Mouse (Mus musculus): ENCODE data around the gene Utrn.

Utrn gene

DNA sequence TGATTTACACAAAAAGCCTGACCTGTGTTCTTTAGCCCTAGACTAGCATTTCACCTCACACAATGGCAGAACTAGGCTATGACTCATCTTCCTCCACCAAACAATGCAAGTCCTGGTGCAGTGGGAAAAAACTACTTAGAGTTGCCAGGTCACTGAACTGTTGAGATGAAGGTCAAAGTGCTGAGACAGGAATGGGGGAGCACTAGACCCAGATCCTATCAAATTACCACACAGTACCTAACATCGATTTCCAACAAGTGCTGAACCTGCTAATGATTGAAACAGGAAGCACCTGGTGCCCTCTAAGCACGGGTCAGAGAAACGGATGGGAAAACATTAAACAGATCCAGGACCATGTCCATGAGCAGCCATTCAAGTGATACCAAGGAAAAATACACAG lies 59.5 kb downstream of the Utrn start:
- intact Hi-C loops (cut with DNase I): loop anchor here (10.0 kb wide), 1 partner anchor 55 kb away; the partner anchor contains the start of gene Utrn

DNA sequence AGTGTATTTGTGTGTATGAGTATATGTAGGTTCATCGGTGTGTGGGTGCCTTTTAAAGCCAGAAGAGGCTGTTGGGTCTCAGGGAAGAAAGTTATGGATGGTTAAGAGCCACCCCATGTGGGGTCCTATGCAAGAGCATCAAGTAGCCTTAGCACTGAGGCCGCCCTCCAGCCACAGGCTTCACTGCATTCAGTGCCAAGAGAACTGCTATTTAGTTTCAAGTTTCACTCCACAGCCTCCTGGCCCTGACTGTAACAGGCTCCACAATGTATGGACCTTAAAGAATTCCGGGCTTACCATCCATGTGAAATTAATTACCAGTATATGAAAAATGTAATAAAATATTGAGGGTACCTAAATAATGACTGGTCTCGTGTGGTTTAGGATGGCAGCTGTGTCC lies 60.7 kb downstream of the Utrn start:
- intact Hi-C loops (cut with DNase I): no loop called here

DNA sequence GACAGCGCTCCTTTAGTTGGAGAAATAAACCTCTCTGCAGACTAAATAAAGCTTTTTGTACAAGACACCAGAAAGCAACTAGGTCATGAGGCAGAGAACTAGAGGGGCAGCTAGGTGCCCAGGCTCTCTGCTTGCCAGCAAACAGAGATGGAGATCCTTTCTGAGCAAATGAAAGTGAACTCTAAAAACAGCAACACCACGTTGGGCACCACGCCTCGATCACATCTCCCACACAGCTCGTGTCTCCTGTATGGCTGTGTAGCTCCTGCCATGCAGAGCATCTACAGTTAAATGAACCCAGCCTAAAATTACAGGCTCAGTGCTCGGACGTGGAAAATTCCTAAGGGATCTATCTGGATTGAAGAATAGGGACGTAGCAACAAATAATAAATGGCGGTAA lies 61.5 kb downstream of the Utrn start:
- intact Hi-C loops (cut with DNase I): no loop called here

DNA sequence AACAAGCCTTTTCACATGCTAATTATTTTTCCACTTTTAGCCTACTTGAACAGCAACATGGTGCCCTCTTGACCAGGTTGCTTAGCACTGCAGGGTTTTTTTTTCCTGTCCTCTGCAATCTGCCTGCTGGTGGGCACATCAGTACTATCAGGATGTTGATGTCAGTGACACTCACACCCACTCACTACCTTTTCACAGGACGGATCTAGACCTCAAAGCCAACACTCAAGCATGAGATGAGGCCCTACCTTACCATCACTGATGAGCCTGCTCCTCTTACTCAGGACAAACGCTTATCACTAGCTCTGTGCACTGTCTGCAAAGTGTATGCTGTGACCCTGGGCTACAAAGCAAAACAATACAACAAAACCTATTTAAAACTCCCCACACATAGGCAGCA lies 63.3 kb downstream of the Utrn start:
- intact Hi-C loops (cut with DNase I): no loop called here

DNA sequence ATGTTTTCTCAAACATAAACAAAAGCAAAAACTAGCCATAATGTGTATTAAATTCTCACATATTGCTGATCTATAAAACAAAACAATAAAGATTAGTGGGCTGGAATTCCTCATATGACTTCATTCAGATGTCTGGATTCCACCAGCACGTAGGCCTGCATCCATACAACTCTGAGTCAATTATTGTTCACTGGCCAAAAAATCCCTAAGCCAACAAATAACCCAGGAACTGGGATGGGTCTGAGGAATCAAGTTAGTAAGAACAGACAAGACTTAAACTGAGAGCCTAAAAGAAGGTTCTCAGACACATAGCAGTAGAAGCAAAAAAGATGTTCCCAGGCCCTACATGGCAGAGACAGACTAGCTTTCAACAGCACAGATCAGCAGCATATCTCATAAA lies 65.2 kb downstream of the Utrn start:
- intact Hi-C loops (cut with DNase I): no loop called here

DNA sequence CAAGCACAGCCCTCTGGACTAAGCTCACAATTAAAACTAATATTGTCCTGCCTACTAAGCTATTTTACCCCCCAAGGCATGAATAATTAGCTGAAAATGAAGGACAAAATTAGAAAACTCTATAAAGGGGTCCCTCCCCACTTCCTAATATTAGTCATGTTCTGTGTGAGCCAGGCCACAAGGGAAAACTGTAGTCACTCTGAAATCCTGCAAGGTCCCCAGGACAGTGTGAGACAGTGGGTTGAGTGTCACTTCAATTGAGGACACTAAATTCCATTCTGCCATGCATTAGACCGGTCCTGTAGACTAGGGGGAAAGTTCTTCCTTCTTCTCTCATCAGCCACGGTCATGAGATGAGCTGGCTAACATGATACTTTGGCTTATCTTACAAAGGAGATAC lies 69.7 kb downstream of the Utrn start:
- intact Hi-C loops (cut with DNase I): no loop called here

DNA sequence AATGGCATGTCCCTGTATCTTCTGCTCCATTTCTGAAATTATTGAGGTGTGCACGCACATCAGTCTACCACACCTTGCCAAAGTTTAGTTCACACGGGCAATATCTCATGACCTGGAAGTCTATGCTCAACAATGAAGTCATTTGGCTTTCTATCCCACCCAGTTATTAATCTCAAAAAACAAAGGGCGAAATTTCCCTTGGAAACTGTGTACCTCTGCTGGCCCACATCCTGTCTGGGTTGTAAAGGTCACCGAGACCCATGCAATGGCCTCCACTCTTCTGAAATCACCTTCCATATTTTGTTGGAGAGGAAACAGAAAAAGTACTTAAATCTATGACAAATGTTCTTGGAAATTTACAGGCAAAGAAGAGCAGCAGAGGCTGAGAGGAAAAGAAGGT lies 70.9 kb downstream of the Utrn start:
- intact Hi-C loops (cut with DNase I): no loop called here

DNA sequence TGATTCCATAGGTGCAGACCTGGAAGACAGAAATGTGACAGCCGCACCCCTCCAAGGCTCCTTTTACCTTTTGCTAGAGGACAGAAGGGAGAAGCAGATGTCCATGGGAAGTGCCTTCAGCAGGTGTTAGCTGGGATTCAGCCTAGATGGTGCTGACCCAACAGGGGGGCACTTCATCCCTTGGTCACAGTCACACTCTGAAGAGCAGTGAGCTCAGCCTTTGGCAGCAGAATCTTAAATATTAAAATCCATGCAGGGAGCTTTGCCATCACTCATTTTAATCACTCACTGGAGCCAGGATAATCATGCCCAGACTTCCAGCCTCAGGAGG lies 72.7 kb downstream of the Utrn start:
- intact Hi-C loops (cut with DNase I): no loop called here

DNA sequence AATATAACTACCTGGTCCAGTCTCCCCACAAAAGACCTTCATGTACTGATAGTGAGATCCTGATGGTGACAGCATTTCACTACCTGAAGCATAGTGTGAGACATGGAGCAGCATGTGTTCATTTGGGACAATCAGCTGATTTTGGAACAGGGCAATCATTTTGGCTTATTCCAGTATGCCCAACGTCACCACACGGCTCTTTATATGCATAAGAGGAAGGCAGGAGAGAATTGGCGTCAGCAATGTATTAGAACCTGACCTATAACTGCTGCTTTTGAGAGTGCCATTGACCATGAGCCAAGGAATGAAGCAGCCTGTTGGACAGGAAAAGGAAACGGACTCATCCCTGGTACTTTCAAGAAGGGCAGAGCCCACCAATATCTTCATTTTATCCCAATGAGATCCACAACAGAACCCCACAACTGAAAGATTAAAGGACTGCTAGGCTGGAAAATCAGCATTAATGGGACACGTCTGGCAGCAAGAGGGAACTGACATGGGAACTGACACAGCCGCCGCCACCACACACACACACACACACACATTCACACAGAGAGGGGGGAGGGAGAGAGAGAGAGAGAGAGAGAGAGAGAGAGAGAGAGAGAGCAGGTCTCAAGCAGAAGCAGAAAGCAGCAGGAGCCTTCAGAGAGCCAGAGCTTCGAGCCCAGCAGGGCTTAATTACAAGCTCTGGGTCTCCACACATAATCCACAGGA lies 73.2 kb downstream of the Utrn start:
- intact Hi-C loops (cut with DNase I): no loop called here

DNA sequence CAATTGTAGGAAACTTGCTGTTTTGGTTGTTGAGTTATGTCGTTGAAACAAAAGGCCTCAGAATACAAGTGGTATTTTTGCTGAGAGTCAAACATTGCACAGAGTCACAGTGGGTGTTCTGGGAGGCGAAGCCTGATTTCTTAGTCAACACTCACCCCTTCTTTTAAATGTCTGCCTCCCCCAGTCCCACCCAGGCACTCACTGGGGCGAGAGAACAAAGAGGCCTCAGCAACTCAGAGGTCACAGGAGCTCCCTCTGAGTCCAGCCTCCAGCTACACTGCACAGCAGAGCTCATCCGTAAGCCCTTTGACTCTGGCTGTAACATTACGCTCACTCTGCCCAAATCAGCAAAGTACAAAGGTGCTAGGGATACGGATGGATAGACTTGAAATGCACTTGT lies 77.1 kb downstream of the Utrn start:
- intact Hi-C loops (cut with DNase I): no loop called here

DNA sequence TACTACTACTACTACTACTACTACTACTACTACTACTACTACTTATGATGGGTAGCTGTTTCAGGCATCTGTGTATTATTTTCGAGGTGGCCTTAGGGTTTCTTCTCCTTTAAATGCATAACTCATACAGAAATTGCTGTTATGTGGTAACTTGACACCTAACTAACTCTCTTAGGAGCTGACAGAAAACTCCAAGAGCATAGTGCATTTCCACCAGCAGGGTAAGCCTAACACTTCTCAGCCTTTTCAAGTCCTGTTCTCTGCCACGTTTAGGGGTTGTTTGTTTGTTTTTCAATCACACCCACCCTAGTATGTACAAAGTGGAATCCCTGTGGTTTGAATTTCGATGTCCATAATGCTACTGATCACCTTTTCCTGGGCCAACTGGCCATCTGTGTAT lies 78.3 kb downstream of the Utrn start:
- intact Hi-C loops (cut with DNase I): no loop called here

DNA sequence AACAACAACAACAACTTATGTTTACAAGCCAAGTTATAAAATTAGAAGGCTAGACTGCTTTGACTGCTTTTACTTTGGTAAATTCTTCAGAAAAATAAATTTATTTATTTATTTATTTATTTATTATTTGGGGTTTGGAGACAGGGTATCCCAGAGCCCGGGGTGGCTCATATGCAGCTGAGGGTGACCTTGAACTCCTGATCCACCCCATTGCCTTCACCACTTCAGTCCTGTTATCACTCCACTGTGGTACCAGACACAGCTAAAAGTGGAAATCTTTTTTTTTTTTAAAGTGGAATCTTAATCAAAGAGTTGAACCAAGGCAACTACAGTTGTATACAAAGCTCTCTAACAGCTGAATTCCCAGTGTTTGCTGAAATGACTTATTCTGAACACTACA lies 80.6 kb downstream of the Utrn start:
- intact Hi-C loops (cut with DNase I): loop anchor here (2.0 kb wide), 1 partner anchor 32 kb away; no protein-coding TSS in a partner anchor

DNA sequence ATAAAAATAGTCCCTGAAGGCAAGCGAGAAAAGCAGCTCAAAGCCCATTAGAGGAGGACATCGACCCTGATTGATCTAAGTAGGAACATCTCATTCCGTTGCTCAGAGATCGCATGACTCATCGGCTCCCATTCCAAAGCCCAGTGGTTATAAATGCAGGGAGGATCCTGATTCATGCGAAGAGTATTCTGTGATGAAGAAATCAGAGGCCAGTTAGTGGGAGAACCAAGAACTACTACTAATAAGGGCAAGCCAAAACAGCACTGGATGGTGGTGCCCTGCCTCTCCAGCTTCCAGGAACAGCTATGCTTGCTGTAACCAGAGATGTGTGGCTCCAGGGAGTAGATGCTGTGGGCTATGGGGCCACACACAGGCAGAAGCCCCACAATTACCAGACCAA lies 81.2 kb downstream of the Utrn start:
- intact Hi-C loops (cut with DNase I): loop anchor here (2.0 kb wide), 1 partner anchor 31 kb away; no protein-coding TSS in a partner anchor

DNA sequence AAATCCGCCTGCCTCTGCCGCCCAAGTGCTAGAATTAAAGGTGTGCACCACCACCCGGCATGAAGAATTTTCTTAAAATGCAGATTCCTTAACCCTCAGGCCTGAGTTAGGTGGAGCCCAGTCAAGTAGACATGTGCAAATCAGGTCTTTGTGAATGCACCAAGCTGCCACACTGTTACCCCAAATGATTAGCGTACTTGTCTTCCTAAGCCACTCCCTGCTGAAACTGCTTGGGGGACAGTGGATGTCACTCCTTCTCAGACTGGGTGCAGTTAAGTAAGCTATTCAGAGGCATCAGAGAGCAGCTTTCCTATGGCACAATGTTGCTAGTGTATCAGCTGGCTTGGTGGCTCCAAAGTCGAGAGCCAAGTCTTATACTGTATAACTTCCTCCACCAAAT lies 83.9 kb downstream of the Utrn start:
- intact Hi-C loops (cut with DNase I): no loop called here

DNA sequence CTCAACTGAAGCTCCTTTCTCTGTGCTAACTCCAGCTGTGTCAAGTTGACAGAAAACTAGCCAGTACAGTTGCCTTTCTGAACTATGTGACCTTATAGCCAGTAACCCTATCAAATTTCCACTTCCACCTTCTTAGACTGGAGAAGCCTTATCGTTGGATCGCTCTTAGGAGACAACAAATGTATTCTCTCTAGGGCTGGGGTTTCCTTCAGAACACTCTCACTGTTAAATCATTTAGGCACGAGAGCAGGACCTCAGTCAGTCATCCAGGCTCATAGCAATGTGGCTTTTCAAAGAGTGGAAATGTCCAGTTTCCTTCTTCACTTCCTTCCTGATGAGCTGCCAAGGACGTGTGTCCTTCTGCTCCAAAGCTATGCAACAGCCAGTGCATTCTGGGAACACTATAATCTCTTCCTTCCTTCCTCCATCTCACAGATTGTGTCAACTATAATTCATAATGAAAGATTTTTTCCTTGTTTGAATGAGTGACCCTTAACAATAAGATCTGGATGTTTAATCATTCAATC lies 87.7 kb downstream of the Utrn start:
- intact Hi-C loops (cut with DNase I): no loop called here

DNA sequence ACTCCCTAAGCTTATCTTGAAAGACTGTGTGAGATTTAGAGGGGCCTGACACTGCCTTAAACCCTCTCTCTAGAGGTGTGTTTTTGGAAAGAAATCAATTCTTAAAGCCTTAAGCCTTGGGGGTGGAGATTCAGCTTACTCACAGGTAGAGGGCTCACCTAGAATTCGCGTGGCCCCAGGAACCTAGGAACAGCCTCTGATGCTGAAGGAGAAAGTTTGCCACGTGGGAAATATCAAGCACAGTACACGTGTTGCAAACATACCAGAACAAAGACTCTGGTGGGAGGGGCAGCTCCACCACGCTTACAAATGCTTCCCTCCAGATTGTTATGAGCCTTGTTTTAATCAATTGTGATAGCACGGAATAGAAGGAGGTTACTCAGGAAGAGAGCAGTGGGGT lies 96.0 kb downstream of the Utrn start:
- intact Hi-C loops (cut with DNase I): no loop called here

DNA sequence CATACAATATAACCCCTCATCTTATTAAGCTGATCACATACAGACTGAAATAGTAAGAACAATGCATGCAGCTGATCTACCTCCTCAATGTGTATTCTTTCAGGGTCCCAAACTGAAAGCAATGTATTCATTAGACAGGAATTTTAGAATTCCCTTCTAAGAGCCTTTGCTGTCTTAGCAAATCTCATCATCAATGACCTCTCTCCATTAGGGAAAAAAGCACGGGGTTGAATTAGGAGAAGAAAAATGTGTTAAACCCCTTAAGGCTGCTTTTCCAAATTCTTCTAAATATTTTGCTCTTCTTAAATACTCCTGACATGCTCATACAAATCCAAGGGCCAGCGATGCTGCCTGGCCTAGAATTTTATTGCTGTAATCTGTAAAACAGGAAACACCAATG lies 97.7 kb downstream of the Utrn start:
- intact Hi-C loops (cut with DNase I): no loop called here

DNA sequence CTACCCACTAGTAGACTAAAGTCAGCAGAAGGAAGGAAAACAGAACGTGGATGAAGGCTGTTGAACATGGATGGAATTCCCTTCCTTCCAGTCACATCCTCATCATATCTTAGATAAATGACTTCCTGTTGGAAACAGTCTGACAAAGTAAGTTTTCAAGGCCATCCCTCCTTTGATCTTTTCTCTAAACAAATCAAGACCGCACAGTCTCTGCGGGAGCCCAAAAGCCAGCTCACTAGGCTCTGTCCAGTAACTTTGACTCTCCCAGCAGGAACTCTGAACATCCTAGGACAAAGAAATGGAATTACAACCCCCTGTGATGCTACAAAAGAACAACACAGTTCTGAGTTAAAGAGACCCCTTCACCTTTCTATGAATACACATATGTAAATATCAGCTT lies 106.5 kb downstream of the Utrn start:
- intact Hi-C loops (cut with DNase I): no loop called here

DNA sequence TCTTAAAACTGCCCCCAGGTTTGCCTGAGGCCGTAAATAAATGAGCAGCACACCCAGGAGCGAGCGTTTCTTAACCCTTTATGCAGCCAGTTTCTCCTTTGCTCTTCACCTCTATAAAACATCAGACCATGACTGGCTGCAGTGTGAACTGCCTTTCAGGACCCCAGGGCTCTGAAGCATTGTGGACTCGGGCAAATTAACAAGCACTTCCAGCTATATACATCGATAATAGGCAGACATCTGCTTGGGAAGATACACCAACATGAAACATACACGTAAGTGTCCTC lies 110.5 kb downstream of the Utrn start:
- intact Hi-C loops (cut with DNase I): loop anchor here (10.0 kb wide), 1 partner anchor 106 kb away; the partner anchor contains the start of gene Utrn

DNA sequence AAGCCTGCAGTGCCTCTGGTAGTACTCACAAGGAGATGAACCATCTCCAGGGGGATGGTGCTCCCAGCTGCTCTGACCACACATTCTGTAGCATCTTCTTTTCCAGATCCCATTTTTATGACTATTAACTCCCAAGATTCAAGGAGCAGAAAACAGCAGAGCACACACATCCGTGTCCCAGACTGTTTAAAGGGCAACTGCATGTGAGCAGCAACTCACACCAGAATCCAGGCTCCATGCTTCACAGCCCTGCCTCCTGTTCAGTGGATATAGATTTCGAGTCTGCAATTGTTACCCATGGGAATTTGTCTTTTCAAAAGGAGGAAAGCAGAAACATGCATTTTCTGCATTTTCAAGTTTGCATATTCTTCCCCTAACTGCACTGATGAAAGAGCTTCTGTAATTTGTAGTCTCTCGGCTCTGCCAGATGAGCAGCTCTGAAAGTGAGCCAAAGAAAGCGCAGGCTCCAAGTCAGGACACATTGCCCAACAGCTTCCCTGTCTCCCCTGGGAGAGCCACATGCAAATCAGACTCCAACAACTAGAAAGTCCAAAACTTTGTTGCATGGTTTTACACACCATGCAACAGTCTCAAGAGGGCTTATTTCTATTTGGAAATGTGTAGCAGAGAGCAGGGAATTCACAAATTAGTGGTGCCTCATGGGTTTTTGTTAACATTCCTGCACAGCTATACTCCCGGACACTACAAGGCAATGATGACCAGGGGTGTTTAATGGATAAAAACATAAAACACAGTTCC lies 111.0 kb downstream of the Utrn start:
- intact Hi-C loops (cut with DNase I): loop anchor here (2.0 to 10.0 kb wide), 2 partner anchors 31 to 107 kb away; partner anchors contain the start of gene Utrn

DNA sequence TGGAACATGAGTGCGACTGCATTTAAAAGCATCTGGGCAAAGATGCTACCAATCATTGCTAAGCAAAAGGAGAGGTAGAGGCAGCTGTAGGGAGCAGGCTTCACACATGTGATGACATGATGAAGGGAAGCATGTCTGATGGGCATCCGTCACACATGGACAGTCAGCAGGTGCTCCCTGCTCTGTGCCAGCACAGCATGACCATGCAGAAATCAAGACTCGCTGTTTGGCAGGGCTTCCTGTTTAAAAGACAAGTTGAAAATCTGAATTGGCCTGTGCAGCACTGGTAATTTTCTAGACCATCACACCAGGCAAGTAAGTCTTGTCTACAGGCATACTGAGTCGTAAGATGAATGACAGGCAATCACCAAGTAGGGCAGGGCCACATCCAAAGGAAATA lies 112.5 kb downstream of the Utrn start:
- intact Hi-C loops (cut with DNase I): loop anchor here (2.0 to 10.0 kb wide), 2 partner anchors 32 to 108 kb away; partner anchors contain the start of gene Utrn

DNA sequence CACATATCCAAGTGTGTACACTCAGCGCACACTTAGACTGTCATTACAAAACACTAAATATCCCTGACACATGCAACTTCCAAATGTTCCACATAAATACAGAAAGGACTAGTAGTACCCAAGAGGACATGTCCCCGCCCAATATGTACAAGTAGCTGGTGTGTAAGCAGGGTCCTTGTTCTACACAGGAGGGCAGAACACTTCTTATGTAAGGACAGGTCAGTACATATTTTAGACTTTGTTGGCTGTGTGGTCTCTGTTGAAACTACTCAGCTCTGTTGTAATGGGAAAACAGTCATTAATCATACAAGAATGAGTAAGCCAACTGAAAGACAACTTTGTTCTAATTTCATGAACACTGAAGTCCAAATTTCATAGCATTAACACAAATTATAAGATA lies 114.3 kb downstream of the Utrn start:
- intact Hi-C loops (cut with DNase I): loop anchor here (5.0 to 10.0 kb wide), 2 partner anchors 72 to 110 kb away; partner anchors contain the start of gene Utrn

DNA sequence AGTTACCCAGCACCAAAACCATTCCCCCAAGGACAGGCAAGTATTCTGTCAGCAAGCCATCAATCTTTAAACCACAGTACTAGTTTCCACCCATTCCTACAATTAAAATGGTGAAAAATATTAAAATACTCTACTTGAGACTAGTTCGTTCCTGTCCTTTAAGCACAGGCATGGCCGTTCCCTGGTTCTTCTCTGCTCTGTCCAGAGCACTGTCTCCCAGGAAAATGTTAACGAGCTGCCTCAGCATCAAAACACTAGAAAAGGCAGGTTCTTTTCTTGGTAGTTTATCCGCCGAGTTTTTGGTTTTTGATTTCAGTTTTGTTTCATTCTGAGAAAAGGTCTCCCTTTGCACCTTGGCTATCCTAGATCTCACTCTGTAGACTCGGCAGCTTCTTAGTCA lies 115.0 kb downstream of the Utrn start:
- intact Hi-C loops (cut with DNase I): loop anchor here (5.0 to 10.0 kb wide), 2 partner anchors 73 to 111 kb away; partner anchors contain the start of gene Utrn
